Mouse (Mus musculus): ENCODE measurements at regions not wholly inside any gene's neighbourhood (a gene's known extent, or its start where the extent isn't known, plus 50 kb on each side); places are given as distances from the start of the nearest gene placed in this dataset.

DNA sequence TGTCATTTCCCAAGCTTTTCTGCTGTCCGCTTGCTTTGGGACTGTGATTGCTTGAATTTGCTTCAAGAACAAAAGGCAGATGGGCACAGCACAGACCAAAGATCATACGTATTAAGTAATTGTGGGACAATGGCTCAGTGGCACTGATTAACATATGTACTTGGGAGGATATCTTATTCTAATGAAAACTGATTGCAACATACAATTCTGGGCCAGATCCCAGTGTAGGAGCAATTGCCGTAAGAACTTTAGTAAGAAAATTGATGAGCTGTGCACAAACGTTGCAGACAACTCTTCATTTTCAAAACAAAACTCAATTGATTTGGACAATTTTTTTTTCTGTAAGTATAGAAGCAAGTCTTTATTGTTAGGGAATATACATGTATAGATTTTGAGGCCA lies 456.2 kb upstream of the Sox9 start:
- TF ChIP-seq CTCF (IDR thresholded peaks at IDR 0.05; ENCODE audit: low read depth), result no peak
- TF ChIP-seq EP300 (IDR thresholded peaks at IDR 0.05; ENCODE audit: low read depth), result no peak

Data from liver, embryonic 14.5 days (tissue).